Mouse (Mus musculus) myocyte (in vitro differentiated cells): ENCODE measurements at regions not wholly inside any gene's neighbourhood (a gene's known extent, or its start where the extent isn't known, plus 50 kb on each side); places are given as distances from the start of the nearest gene placed in this dataset.

Source experiments
- H3K27me3 ChIP-seq: one replicate; pipeline ENCODE4 v1.6.1; 2011; ENCODE audit not compliant: control insufficient read depth, insufficient read depth, insufficient read length
- H3K36me3 ChIP-seq: one replicate; pipeline ENCODE4 v1.6.1; 2011; ENCODE audit not compliant: control insufficient read depth, insufficient read depth
- H3K4me2 ChIP-seq: one replicate; pipeline ENCODE4 v1.6.1; 2011; ENCODE audit warnings: low read depth, control low read depth
- H3K4me3 ChIP-seq: one replicate; pipeline ENCODE4 v1.5.1; 2011; ENCODE audit warnings: mild to moderate bottlenecking, control low read depth, moderate library complexity
- H3K79me2 ChIP-seq: one replicate; pipeline ENCODE4 v1.6.1; 2011; ENCODE audit not compliant: control insufficient read depth, insufficient read depth
- H3ac ChIP-seq: one replicate; pipeline ENCODE4 v1.6.1; 2011; ENCODE audit not compliant: control insufficient read depth, insufficient read length
- CEBPB ChIP-seq: IDR thresholded peaks from 2 replicates; pipeline ENCODE4 v1.6.1; 2011; ENCODE audit warnings: mild to moderate bottlenecking, moderate library complexity; ENCODE audit not compliant: poor library complexity, insufficient read depth, severe bottlenecking
- E2F4 ChIP-seq: IDR thresholded peaks from one replicate; pipeline ENCODE4 v1.6.1; 2011; ENCODE audit warnings: mild to moderate bottlenecking, control low read depth, moderate library complexity; ENCODE audit not compliant: insufficient read depth
- MAX ChIP-seq: IDR thresholded peaks from one replicate; pipeline ENCODE4 v1.6.1; 2011; ENCODE audit warnings: low read depth, mild to moderate bottlenecking, control low read depth
- MYOD1 ChIP-seq, 3 experiments: IDR thresholded peaks; one replicate each; pipeline ENCODE4 v1.6.1; 2011; ENCODE audit warnings: control low read depth in 2 of 3, low read depth in 2 of 3, mild to moderate bottlenecking in 2 of 3, moderate library complexity in 1 of 3; ENCODE audit not compliant: insufficient read length in 2 of 3, control insufficient read depth in 1 of 3
- MYOG ChIP-seq, 3 experiments: IDR thresholded peaks; one replicate each; pipeline ENCODE4 v1.6.1; 2011; ENCODE audit warnings: control low read depth in 2 of 3, low read depth in 2 of 3, mild to moderate bottlenecking in 2 of 3; ENCODE audit not compliant: insufficient read length in 2 of 3, control insufficient read depth in 1 of 3, insufficient read depth in 1 of 3
- POLR2A ChIP-seq: IDR thresholded peaks from one replicate; pipeline ENCODE4 v1.6.1; 2011; ENCODE audit warnings: low read depth, mild to moderate bottlenecking, control low read depth, moderate library complexity; ENCODE audit not compliant: insufficient read length
- POLR2AphosphoS2 ChIP-seq: IDR thresholded peaks from one replicate; pipeline ENCODE4 v1.6.1; 2011; ENCODE audit warnings: low read depth, control low read depth; ENCODE audit not compliant: insufficient read length
- REST ChIP-seq: IDR thresholded peaks from one replicate; pipeline ENCODE4 v1.6.1; 2011; ENCODE audit warnings: mild to moderate bottlenecking, control low read depth, moderate library complexity; ENCODE audit not compliant: insufficient read depth, insufficient read length
- SRF ChIP-seq: IDR thresholded peaks from one replicate; pipeline ENCODE4 v1.6.1; 2011; ENCODE audit warnings: low read depth; ENCODE audit not compliant: control insufficient read depth, insufficient read length
- TCF12 ChIP-seq: IDR thresholded peaks from one replicate; pipeline ENCODE4 v1.6.1; 2011; ENCODE audit warnings: mild to moderate bottlenecking, control low read depth; ENCODE audit not compliant: poor library complexity, insufficient read depth, severe bottlenecking
- TCF3 ChIP-seq: IDR thresholded peaks from one replicate; pipeline ENCODE4 v1.6.1; 2011; ENCODE audit warnings: low read depth, control low read depth; ENCODE audit not compliant: insufficient read length
- USF1 ChIP-seq: IDR thresholded peaks from one replicate; pipeline ENCODE4 v1.6.1; 2011; ENCODE audit warnings: low read depth, mild to moderate bottlenecking, control low read depth, moderate library complexity

DNA sequence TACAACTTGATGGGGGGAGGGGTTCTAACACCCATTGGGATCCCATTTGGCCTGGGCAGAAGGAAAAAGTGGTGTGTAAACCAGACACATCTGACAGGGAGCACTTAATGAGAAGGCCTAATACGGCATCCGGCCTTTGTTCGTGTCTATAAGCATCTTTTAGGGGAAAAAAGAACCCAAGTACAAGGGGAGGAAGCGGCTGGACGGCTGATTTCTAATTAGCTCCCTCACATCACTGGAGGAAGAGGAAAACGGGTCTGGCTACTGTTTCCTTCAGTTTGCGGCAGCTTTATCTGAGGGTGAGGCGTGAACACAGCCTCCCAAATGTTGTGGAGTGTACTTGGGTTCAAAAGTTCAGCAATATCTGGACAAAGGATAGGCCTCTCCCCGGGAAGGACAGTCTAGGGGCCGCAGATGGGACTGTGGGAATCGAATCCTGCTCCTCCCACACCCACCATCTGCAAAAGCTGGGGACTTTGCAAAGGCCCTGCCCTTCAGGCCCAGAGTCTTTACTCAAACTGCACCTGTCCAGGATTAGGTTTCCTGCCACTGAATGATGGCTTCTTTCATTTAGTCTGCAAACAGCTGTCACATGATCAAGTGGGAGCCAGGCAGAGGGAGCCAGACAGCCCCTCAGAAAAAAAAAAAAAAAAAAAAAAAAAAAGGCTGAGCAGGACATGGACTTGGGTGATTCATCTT, 235.2 kb downstream of the Sox4 start:
- Histone ChIP-seq H3K4me2 (peak overlapping the region; percentile 56), H3K79me2 (peaks cover 23% of the 10 kb centered on the region), H3K4me3 (no peak overlapping the region), H3ac (no peak overlapping the region), H3K36me3 (no peaks in the 10 kb centered on the region), H3K27me3 (no peaks in the 10 kb centered on the region)
- peak in 2 of 3 experiments; percentile 42 to 84 for TF ChIP-seq MYOG (IDR thresholded peaks at IDR 0.05; ENCODE audit: control insufficient read depth in 1 of 3, insufficient read depth in 1 of 3, insufficient read length in 2 of 3, low read depth in 2 of 3)
- TF ChIP-seq USF1, result peak; percentile 85
- TF ChIP-seq TCF12, result peak; percentile 83
- peak; percentile 51 for TF ChIP-seq TCF3
- no peak for TF ChIP-seq POLR2A
- TF ChIP-seq REST, result no peak
- TF ChIP-seq MYOD1 (IDR thresholded peaks at IDR 0.05; ENCODE audit: control insufficient read depth in 1 of 3, insufficient read length in 2 of 3, low read depth in 2 of 3), result peak; percentile 54 to 91 (median 88)

DNA sequence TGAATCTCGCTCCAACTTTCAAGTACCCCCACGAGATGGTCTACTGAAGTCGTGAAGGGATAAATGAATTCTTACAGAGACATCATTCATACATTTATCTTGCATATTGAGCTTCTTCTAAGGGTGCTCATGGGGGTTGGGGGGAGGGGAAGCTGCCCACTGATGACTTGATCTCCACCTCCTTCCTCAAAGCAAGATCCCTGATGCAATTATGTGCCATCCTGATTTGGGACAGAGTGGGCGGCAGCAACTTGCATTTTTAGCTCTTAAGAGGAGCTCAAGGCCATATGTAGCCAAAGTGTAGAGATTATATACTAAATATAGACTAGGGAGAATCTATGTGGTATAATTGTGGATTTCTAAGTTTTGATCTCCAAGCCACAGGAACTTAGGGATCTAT, 236.1 kb downstream of the Sox4 start:
- TF ChIP-seq CEBPB (peak; percentile 86; the same call in 1 of the 2 replicates), TCF12 (no peak), POLR2AphosphoS2 (no peak)
- Histone ChIP-seq H3ac (no peak overlapping the region), H3K27me3 (no peaks in the 10 kb centered on the region), H3K79me2 (peaks cover 22% of the 10 kb centered on the region), H3K4me2 (no peak overlapping the region), H3K36me3 (no peaks in the 10 kb centered on the region), H3K4me3 (no peak overlapping the region)

DNA sequence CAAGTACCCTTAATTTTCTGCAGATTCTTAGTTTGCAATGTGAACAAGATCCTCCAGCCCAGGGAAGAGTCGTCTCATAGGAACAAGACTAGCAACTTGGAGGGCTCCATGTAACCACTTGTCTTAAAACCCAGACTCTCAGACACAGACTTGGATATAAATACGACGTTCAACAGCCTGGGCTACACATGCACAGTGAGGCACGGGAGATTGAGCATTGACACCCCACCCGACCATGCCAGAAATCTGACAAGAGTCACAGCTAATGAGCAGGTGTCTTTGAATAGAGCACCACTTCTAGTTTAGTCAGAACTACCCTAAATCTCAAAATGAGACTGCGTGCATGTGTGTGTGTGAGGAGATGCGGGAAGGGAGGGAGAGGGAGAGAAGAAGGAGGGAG, 243.5 kb downstream of the Sox4 start:
- TF ChIP-seq TCF12 (no peak), TCF3 (no peak), MYOD1 (IDR thresholded peaks at IDR 0.05; ENCODE audit: control insufficient read depth in 1 of 3, insufficient read length in 2 of 3, low read depth in 2 of 3) (no peak), CEBPB (no peak), MYOG (IDR thresholded peaks at IDR 0.05; ENCODE audit: control insufficient read depth in 1 of 3, insufficient read depth in 1 of 3, insufficient read length in 2 of 3, low read depth in 2 of 3) (no peak), USF1 (no peak)

DNA sequence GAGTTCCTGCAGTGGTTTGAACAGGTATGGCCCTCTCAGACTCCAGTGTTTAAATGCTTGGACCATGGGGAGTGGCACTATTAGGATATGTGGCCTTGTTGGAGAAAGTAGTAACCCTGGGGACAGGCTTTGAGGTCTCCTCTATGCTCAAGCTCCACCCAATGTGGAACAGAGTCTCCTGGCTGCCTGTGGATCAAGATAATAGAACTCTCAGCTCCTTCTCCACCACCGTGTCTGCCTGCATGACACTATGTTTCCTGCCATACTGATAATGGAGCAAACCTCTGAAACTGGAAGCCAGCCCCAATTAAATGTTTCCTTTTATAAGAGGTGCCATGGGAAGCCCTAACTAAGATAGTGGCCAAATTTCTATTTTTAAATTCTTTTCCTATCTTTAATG, 252.2 kb downstream of the Sox4 start:
- H3ac ChIP-seq, result no peak overlapping the region
- no peak overlapping the region for H3K4me3 ChIP-seq
- TF ChIP-seq TCF12 (no peak), E2F4 (no peak), POLR2A (no peak), REST (no peak), USF1 (no peak), POLR2AphosphoS2 (no peak), MAX (no peak), MYOG (IDR thresholded peaks at IDR 0.05; ENCODE audit: control insufficient read depth in 1 of 3, insufficient read depth in 1 of 3, insufficient read length in 2 of 3, low read depth in 2 of 3) (no peak), SRF (no peak), CEBPB (no peak), TCF3 (no peak), MYOD1 (IDR thresholded peaks at IDR 0.05; ENCODE audit: control insufficient read depth in 1 of 3, insufficient read length in 2 of 3, low read depth in 2 of 3) (no peak)
- no peaks in the 10 kb centered on the region for H3K36me3 ChIP-seq
- H3K4me2 ChIP-seq, result no peak overlapping the region
- no peaks in the 10 kb centered on the region for H3K27me3 ChIP-seq
- no peaks in the 10 kb centered on the region for H3K79me2 ChIP-seq

More for the DNA sequence above, 243.5 kb downstream of the Sox4 start:
- Histone ChIP-seq H3K4me3 (no peak overlapping the region), H3K4me2 (no peak overlapping the region), H3ac (no peak overlapping the region), H3K27me3 (no peaks in the 10 kb centered on the region), H3K79me2 (no peaks in the 10 kb centered on the region), H3K36me3 (no peaks in the 10 kb centered on the region)

DNA sequence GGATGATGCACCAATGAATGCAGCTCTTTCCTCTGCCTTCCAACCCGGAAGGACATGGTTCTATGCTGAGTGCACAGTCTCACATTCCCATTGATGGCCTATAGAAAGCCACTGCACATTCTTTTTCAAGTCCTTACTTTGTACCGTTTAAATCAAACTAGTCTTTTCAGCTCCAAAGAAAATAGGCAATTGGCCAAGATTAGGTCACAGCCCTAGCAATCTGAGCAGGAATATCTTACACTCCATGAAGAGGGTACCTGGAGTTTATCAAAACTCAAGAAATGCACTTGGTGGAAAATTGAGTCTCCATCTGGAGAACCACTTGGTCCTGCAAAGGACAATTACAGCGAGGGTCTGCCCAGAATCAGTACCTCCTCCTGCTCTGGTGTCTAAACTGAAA, 253.4 kb downstream of the Sox4 start:
- no peak overlapping the region for H3K4me2 ChIP-seq
- H3K36me3 ChIP-seq, result no peaks in the 10 kb centered on the region
- H3K79me2 ChIP-seq, result no peaks in the 10 kb centered on the region
- no peak overlapping the region for H3K4me3 ChIP-seq
- H3ac ChIP-seq, result no peak overlapping the region
- TF ChIP-seq SRF (no peak), POLR2AphosphoS2 (no peak), TCF12 (no peak), MYOD1 (IDR thresholded peaks at IDR 0.05; ENCODE audit: control insufficient read depth in 1 of 3, insufficient read length in 2 of 3, low read depth in 2 of 3) (no peak), USF1 (no peak), E2F4 (no peak), MAX (no peak), CEBPB (no peak), POLR2A (no peak), MYOG (IDR thresholded peaks at IDR 0.05; ENCODE audit: control insufficient read depth in 1 of 3, insufficient read depth in 1 of 3, insufficient read length in 2 of 3, low read depth in 2 of 3) (no peak), TCF3 (no peak)
- no peaks in the 10 kb centered on the region for H3K27me3 ChIP-seq
